Mouse (Mus musculus) layer of hippocampus, postnatal 25 days (tissue): Measurements from ENCODE around the gene Btbd11. TPM values are rescaled to one million over a fixed set of nuclear protein-coding genes. Genes with fewer than 3 reads are reported as not detected.
A peak's percentile ranks its signal among the peaks of the same experiment; 100 is the strongest.
"Not testable (repeated sequence)": the region's sequence is repeated elsewhere in the genome, so short reads cannot be mapped to it uniquely, and the experiment has no call there.

Experiments
- DNase-seq, 2 experiments: peaks; one replicate each; pipeline ENCODE4 v3.0.0; 2022; ENCODE audit warnings: mixed read lengths in 2 of 2, low spot score in 1 of 2; ENCODE audit errors: extremely low spot score in 1 of 2
- total RNA-seq, 2 experiments: library from RNA; stranded (reverse); gene quantifications; 2 replicates each; pipeline ENCODE4 v1.2.3; 2021

Gene Btbd11
- total RNA-seq, 2 experiments from 2014 or later = 17.4 to 20.7 TPM

- DNase-seq = no peak
These were observed 251.5 kb downstream of the Btbd11 start for GRCm38 (mm10) chr10:85638141-85638540.

- DNase-seq = no peak
These were observed 253.0 kb downstream of the Btbd11 start for GRCm38 (mm10) chr10:85639581-85639980.

GRCm38 (mm10) chr10:85640408-85640807 lies 253.8 kb downstream of the Btbd11 start:
- no peak for DNase-seq

DNA sequence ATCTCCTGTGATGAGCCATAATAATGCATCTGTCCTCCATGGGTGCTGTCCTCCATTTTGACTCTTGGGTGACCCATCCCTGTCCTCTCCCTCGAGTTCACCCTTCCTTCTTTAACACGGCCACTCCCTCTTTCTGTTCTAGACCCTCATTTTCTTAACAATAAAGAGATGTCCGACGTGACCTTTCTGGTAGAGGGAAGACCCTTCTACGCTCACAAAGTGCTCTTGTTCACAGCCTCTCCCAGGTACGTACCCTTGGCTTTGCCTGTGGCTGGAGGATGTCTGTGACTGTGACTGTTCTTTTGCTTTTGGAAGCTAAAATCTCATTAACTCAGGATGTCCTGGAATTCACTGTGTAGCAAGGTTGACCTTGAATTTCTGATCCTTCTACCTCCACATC lies 258.7 kb downstream of the Btbd11 start:
- DNase-seq = no peak

- peak; percentile 26 to 32 for DNase-seq
These were observed 265.1 kb downstream of the Btbd11 start for GRCm38 (mm10) chr10:85651706-85652105.

DNA sequence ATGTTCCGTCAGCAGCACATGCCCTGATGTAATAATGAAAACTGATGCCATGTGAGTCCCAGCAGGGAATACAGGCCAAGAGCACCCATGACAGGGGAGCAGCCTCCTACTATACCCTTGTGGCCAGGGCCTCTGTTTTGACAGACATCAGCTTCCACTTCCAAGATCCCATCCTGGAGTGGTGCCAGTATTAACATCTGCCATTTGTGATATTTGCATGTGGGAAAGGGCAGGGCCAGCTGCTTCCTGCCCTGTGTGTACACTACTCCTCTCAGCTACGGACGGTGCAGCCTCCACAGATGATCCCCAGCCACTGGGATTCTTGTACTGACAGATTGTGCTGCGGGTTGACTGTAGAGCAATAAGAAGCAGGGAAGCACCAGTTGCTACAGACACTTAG lies 269.3 kb downstream of the Btbd11 start:
- DNase-seq = no peak

GRCm38 (mm10) chr10:85657886-85658285 lies 271.3 kb downstream of the Btbd11 start:
- DNase-seq = no peak

- no peak for DNase-seq
These were observed 286.9 kb downstream of the Btbd11 start for GRCm38 (mm10) chr10:85673512-85673921.

- DNase-seq = peak; percentile 44 to 81
These were observed 292.0 kb downstream of the Btbd11 start for GRCm38 (mm10) chr10:85678635-85679034.

DNA sequence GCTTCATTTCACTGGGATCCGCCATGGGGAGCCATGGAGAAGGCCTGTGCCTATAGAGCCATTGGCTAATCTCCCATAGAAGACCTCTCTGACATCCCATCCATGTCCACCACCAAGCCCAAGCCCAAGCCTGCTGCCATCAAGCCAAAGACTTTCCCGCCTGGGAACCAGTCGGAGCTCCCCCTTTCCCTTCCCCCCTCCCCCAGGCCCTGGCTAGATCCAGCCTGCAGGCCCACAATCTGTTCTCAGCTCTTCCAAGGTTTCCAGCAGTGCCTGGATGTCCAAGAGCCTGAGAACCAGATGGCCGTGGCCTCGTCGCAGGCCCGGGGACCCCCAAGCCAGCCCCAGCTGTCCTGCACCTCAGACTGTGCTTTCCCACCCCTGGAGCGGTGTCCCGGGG lies 295.8 kb downstream of the Btbd11 start:
- DNase-seq = no peak

DNA sequence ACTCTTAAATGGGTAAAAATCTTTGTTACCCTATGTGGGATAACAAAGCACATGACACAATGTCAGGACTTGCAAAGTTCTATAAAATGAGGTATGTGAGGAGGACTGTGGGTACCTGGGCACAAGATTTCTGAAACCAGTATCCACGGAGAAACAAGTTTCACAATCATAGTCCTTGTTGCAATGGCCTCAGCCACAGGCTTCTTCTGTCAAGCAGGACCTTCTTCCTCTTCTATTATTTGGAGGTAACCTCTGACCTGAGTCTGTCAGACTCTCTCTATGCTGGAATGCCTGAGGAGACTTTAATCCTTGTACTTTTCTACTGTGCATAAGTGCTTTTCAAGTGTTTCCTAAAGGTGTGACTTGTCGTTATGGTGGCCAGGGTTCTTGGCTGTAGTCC lies 307.8 kb downstream of the Btbd11 start:
- not testable (repeated sequence) for DNase-seq

DNA sequence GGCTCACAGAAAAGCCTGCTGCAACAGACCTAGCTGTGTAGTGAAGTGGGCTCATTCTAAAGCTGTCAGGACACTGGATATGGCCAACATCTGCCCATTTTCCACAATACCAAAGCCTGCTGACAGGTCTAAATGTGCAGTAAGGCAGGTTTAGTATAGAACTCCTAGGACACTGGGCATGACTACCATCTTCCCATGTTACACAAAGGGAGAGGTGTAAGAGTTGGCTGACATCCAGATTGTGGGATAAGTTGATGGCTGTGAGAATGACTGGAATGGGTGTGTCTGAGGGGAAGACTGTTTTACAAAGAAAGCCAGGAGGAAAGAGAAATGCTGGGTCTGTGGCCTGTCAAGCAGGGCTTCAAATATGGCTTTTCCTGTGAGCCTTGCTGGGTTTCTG lies 313.1 kb downstream of the Btbd11 start:
- no peak for DNase-seq

- not testable (repeated sequence) for DNase-seq
These were observed 323.2 kb downstream of the Btbd11 start for GRCm38 (mm10) chr10:85709790-85710189.

Other genes starting within 250 kb of the Btbd11 start
- gene Cry1, start 201.8 kb upstream of the Btbd11 start, total RNA-seq = 10 to 100 TPM; 10.0 to 11.1 TPM